Mouse (Mus musculus) embryonic facial prominence, embryonic 13.5 days (tissue): ENCODE measurements at regions not wholly inside any gene's neighbourhood (a gene's known extent, or its start where the extent isn't known, plus 50 kb on each side); places are given as distances from the start of the nearest gene placed in this dataset.

Experiments
- ATAC-seq: fragments of 200-750 bp; cut with Nextera tagmentation; 2 replicates; pipeline ENCODE4 v1.8.0; 2017; ENCODE audit warnings: low read depth; ENCODE audit not compliant: insufficient number of reproducible peaks, insufficient read depth, low FRiP score, low TSS enrichment
- H3K27ac ChIP-seq: fragments of 300-500 bp; sonication (generic); 2 replicates; pipeline ENCODE4 v1.5.1; 2015; ENCODE audit warnings: moderate library complexity, mild to moderate bottlenecking, inconsistent platforms
- H3K27me3 ChIP-seq: fragments of 300-500 bp; sonication (generic); 2 replicates; pipeline ENCODE4 v1.6.1; 2015; ENCODE audit warnings: mild to moderate bottlenecking, inconsistent platforms
- H3K36me3 ChIP-seq: fragments of 300-500 bp; sonication (generic); 2 replicates; pipeline ENCODE4 v1.6.1; 2015; ENCODE audit warnings: mild to moderate bottlenecking, inconsistent platforms
- H3K4me1 ChIP-seq: fragments of 300-500 bp; sonication (generic); 2 replicates; pipeline ENCODE4 v1.6.1; 2015; ENCODE audit warnings: inconsistent platforms
- H3K4me2 ChIP-seq: fragments of 300-500 bp; sonication (generic); 2 replicates; pipeline ENCODE4 v1.6.1; 2015; ENCODE audit warnings: moderate library complexity, mild to moderate bottlenecking, inconsistent platforms
- H3K4me3 ChIP-seq: fragments of 300-500 bp; sonication (generic); 2 replicates; pipeline ENCODE4 v1.5.1; 2015; ENCODE audit warnings: mild to moderate bottlenecking, inconsistent platforms
- H3K9ac ChIP-seq: fragments of 300-500 bp; sonication (generic); 2 replicates; pipeline ENCODE4 v1.6.1; 2015; ENCODE audit warnings: mild to moderate bottlenecking, inconsistent platforms
- H3K9me3 ChIP-seq: fragments of 300-500 bp; sonication (generic); 2 replicates; pipeline ENCODE4 v1.6.1; 2016; ENCODE audit warnings: inconsistent platforms
- WGBS: fragments of 180-500 bp; shearing (Covaris S2); methylation state at CpG from one replicate; pipeline ENCODE4 v1.1.7; 2015; ENCODE audit warnings: mixed read lengths; 5-methylcytosine and 5-hydroxymethylcytosine counted together

GRCm38 (mm10) chr7:136624496-136624895 lies 269.9 kb upstream of the Mgmt start:
- no peak overlapping the region for H3K27ac ChIP-seq
- WGBS: 32% methylated on average over 4 of the region's 4 CpGs
- no peaks in the 10 kb centered on the region; the same call in 1 of the 2 replicates for H3K27me3 ChIP-seq
- no peak overlapping the region for H3K4me2 ChIP-seq
- no peak overlapping the region for H3K4me3 ChIP-seq
- no peak for ATAC-seq
- H3K36me3 ChIP-seq: no peaks in the 10 kb centered on the region
- no peaks in the 10 kb centered on the region for H3K9me3 ChIP-seq
- no peaks in the 10 kb centered on the region for H3K4me1 ChIP-seq
- no peak overlapping the region for H3K9ac ChIP-seq

- no peak overlapping the region for H3K27ac ChIP-seq
- H3K9me3 ChIP-seq: no peaks in the 10 kb centered on the region
- H3K4me3 ChIP-seq: no peak overlapping the region
- H3K4me1 ChIP-seq: 0 out of 2 replicates have a peak, but pooled peaks cover 8% of the 10 kb centered on the region
- WGBS: 56% methylated on average over 3 of the region's 3 CpGs
- no peaks in the 10 kb centered on the region for H3K36me3 ChIP-seq
- ATAC-seq: no peak
- no peak overlapping the region for H3K4me2 ChIP-seq
- no peak overlapping the region for H3K9ac ChIP-seq
- no peaks in the 10 kb centered on the region; the same call in 1 of the 2 replicates for H3K27me3 ChIP-seq
Observed at GRCm38 (mm10) chr7:136631089-136631488, 263.3 kb upstream of the Mgmt start.

- Histone ChIP-seq H3K27ac (no peak overlapping the region), H3K4me1 (peaks cover 9% of the 10 kb centered on the region), H3K9ac (no peak overlapping the region), H3K9me3 (no peaks in the 10 kb centered on the region), H3K4me2 (no peak overlapping the region), H3K36me3 (no peaks in the 10 kb centered on the region), H3K4me3 (no peak overlapping the region), H3K27me3 (no peaks in the 10 kb centered on the region)
- WGBS: 2% methylated on average over 5 of the region's 5 CpGs
- no peak for ATAC-seq
Observed at GRCm38 (mm10) chr7:136640160-136640559, 254.3 kb upstream of the Mgmt start.

- 89% methylated on average over 7 of the region's 7 CpGs for WGBS
- no peak overlapping the region for H3K27ac ChIP-seq
Observed at GRCm38 (mm10) chr7:136640771-136641170, 253.6 kb upstream of the Mgmt start.

GRCm38 (mm10) chr7:136649796-136650195 lies 244.6 kb upstream of the Mgmt start:
- no peak overlapping the region for H3K27ac ChIP-seq
- no peak overlapping the region for H3K9ac ChIP-seq
- H3K4me3 ChIP-seq: no peak overlapping the region
- H3K27me3 ChIP-seq: no peaks in the 10 kb centered on the region
- ATAC-seq: no peak
- no peaks in the 10 kb centered on the region for H3K9me3 ChIP-seq
- peaks cover 3% of the 10 kb centered on the region; the same call in 1 of the 2 replicates for H3K4me1 ChIP-seq
- H3K36me3 ChIP-seq: no peaks in the 10 kb centered on the region
- WGBS: 83% methylated on average over 4 of the region's 4 CpGs
- H3K4me2 ChIP-seq: no peak overlapping the region

More at GRCm38 (mm10) chr7:136640771-136641170, 253.6 kb upstream of the Mgmt start:
- H3K4me1 ChIP-seq: peaks cover 9% of the 10 kb centered on the region
- H3K4me3 ChIP-seq: no peak overlapping the region
- H3K9ac ChIP-seq: no peak overlapping the region
- no peak for ATAC-seq
- no peak overlapping the region for H3K4me2 ChIP-seq
- H3K36me3 ChIP-seq: no peaks in the 10 kb centered on the region
- H3K27me3 ChIP-seq: no peaks in the 10 kb centered on the region
- H3K9me3 ChIP-seq: no peaks in the 10 kb centered on the region

- no peak overlapping the region for H3K27ac ChIP-seq
- H3K9me3 ChIP-seq: no peaks in the 10 kb centered on the region
- no peak overlapping the region for H3K4me3 ChIP-seq
- H3K27me3 ChIP-seq: no peaks in the 10 kb centered on the region
- no peak for ATAC-seq
- H3K4me1 ChIP-seq: peaks cover 8% of the 10 kb centered on the region; the same call in 1 of the 2 replicates
- H3K4me2 ChIP-seq: no peak overlapping the region
- H3K36me3 ChIP-seq: no peaks in the 10 kb centered on the region
- no peak overlapping the region for H3K9ac ChIP-seq
Observed at GRCm38 (mm10) chr7:136659930-136660329, 234.5 kb upstream of the Mgmt start.

- Histone ChIP-seq H3K27me3 (no peaks in the 10 kb centered on the region), H3K4me1 (peaks cover 8% of the 10 kb centered on the region; the same call in 1 of the 2 replicates), H3K36me3 (no peaks in the 10 kb centered on the region), H3K4me2 (no peak overlapping the region), H3K27ac (no peak overlapping the region), H3K9me3 (no peaks in the 10 kb centered on the region), H3K4me3 (no peak overlapping the region), H3K9ac (no peak overlapping the region)
- WGBS: 62% methylated on average over 2 of the region's 2 CpGs
- ATAC-seq: no peak
Observed at GRCm38 (mm10) chr7:136660401-136660800, 234.0 kb upstream of the Mgmt start.

- Histone ChIP-seq H3K4me1 (peaks cover 8% of the 10 kb centered on the region; the same call in 1 of the 2 replicates), H3K9ac (no peak overlapping the region), H3K27ac (no peak overlapping the region), H3K4me2 (no peak overlapping the region), H3K36me3 (no peaks in the 10 kb centered on the region), H3K4me3 (no peak overlapping the region), H3K27me3 (peaks cover 18% of the 10 kb centered on the region), H3K9me3 (no peaks in the 10 kb centered on the region)
- WGBS: 73% methylated on average over 10 of the region's 10 CpGs
- no peak for ATAC-seq
Observed at GRCm38 (mm10) chr7:136664424-136665082, 229.9 kb upstream of the Mgmt start.

GRCm38 (mm10) chr7:136665901-136666300 lies 228.5 kb upstream of the Mgmt start:
- ATAC-seq: no peak
- H3K9me3 ChIP-seq: no peaks in the 10 kb centered on the region
- no peak overlapping the region for H3K27ac ChIP-seq
- no peak overlapping the region for H3K9ac ChIP-seq
- no peaks in the 10 kb centered on the region for H3K36me3 ChIP-seq
- no peak overlapping the region for H3K4me3 ChIP-seq
- H3K4me2 ChIP-seq: no peak overlapping the region
- peaks cover 18% of the 10 kb centered on the region for H3K27me3 ChIP-seq
- WGBS: 82% methylated on average over 2 of the region's 2 CpGs
- peaks cover 8% of the 10 kb centered on the region; the same call in 1 of the 2 replicates for H3K4me1 ChIP-seq

GRCm38 (mm10) chr7:136666707-136667106 lies 227.7 kb upstream of the Mgmt start:
- Histone ChIP-seq H3K27me3 (peaks cover 20% of the 10 kb centered on the region), H3K4me1 (peaks cover 8% of the 10 kb centered on the region; the same call in 1 of the 2 replicates), H3K4me2 (no peak overlapping the region), H3K9ac (no peak overlapping the region), H3K9me3 (no peaks in the 10 kb centered on the region), H3K4me3 (no peak overlapping the region), H3K27ac (no peak overlapping the region), H3K36me3 (no peaks in the 10 kb centered on the region)
- no peak for ATAC-seq
- 6% methylated on average over 6 of the region's 6 CpGs for WGBS

GRCm38 (mm10) chr7:136670675-136671074 lies 223.7 kb upstream of the Mgmt start:
- 41% methylated on average over 7 of the region's 7 CpGs for WGBS
- H3K9ac ChIP-seq: no peak overlapping the region
- H3K4me2 ChIP-seq: no peak overlapping the region
- H3K27me3 ChIP-seq: peaks cover 41% of the 10 kb centered on the region
- H3K4me1 ChIP-seq: no peaks in the 10 kb centered on the region
- no peaks in the 10 kb centered on the region for H3K36me3 ChIP-seq
- no peak for ATAC-seq
- H3K27ac ChIP-seq: no peak overlapping the region
- no peak overlapping the region for H3K4me3 ChIP-seq
- no peaks in the 10 kb centered on the region for H3K9me3 ChIP-seq

- WGBS: 55% methylated on average over 5 of the region's 5 CpGs
- peaks cover 38% of the 10 kb centered on the region for H3K27me3 ChIP-seq
Observed at GRCm38 (mm10) chr7:136674159-136674558, 220.3 kb upstream of the Mgmt start.

More at GRCm38 (mm10) chr7:136674159-136674558, 220.3 kb upstream of the Mgmt start:
- ATAC-seq: no peak
- 0 out of 2 replicates have a peak, but pooled peaks cover 3% of the 10 kb centered on the region for H3K4me1 ChIP-seq
- H3K9ac ChIP-seq: no peak overlapping the region
- no peaks in the 10 kb centered on the region for H3K9me3 ChIP-seq
- no peak overlapping the region for H3K4me3 ChIP-seq
- no peak overlapping the region for H3K4me2 ChIP-seq
- no peaks in the 10 kb centered on the region for H3K36me3 ChIP-seq
- H3K27ac ChIP-seq: no peak overlapping the region
